Mouse (Mus musculus): ENCODE results near the gene Mapkbp1. TPM values are rescaled to one million over a fixed set of nuclear protein-coding genes. Genes with fewer than 3 reads are reported as not detected.

The Mapkbp1 gene
- polyA plus RNA-seq, 1 experiment from 2014 or later = 2.5 TPM

DNA sequence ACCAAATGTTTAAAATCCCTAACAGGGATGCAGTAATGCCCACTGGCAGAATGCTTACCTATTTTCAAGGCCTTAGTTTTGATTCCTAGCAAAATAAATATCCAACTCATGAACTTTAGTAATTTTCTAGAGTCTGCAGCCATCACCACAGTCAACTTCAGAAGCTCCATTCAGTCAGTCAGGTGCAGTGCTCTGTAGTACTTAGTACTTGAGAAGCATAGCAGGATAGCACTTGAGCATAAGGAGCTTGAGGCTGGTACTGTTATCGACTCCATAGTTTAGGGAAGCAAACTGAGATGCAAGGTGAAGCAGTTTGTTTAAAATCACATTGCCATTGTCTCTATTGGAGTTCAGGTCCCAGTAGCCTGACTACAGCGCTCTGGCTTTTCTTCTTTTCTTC, 27.2 kb downstream of the Mapkbp1 start:
- Histone ChIP-seq H3K27me3 (ENCODE audit: control insufficient read depth, insufficient read depth, low read length) (no peaks in the 10 kb centered on the region), H3K27ac (replicated peaks; ENCODE audit: low read depth, low read length) (no peak overlapping the region), H3K4me2 (ENCODE audit: low read depth, low read length) (no peak overlapping the region), H3K4me3 (ENCODE audit: low read depth, low read length) (no peak overlapping the region), H3K9ac (replicated peaks; ENCODE audit: low read length) (no peak overlapping the region), H3K36me3 (replicated peaks; ENCODE audit: control insufficient read depth, insufficient read depth, low read depth, low read length) (no peaks in the 10 kb centered on the region), H3K9me3 (replicated peaks; ENCODE audit: control insufficient read depth, low read length) (no peaks in the 10 kb centered on the region), H3K4me1 (ENCODE audit: control insufficient read depth, insufficient read depth, low read length) (no peaks in the 10 kb centered on the region)
- 92% methylated on average over 2 of the region's 2 CpGs for WGBS
- no peak for ATAC-seq (replicated peaks; ENCODE audit: insufficient number of reproducible peaks, low FRiP score, low TSS enrichment, low read depth)
- DNase-seq (ENCODE audit: low spot score) = no peak

- no peaks in the 10 kb centered on the region for H3K36me3 ChIP-seq (replicated peaks; ENCODE audit: control insufficient read depth, insufficient read depth, low read depth, low read length)
- no peak overlapping the region for H3K27ac ChIP-seq (replicated peaks; ENCODE audit: low read depth, low read length)
- 57% methylated on average over 3 of the region's 3 CpGs for WGBS
- peak; percentile 46; the same call in 1 of the 2 replicates for ATAC-seq (replicated peaks; ENCODE audit: insufficient number of reproducible peaks, low FRiP score, low TSS enrichment, low read depth)
- no peak overlapping the region for H3K4me3 ChIP-seq (ENCODE audit: low read depth, low read length)
- H3K27me3 ChIP-seq (ENCODE audit: control insufficient read depth, insufficient read depth, low read length) = no peaks in the 10 kb centered on the region
- DNase-seq (ENCODE audit: low spot score) = peak; percentile 25
- H3K4me2 ChIP-seq (ENCODE audit: low read depth, low read length) = no peak overlapping the region
- H3K9ac ChIP-seq (replicated peaks; ENCODE audit: low read length) = no peak overlapping the region
- H3K4me1 ChIP-seq (ENCODE audit: control insufficient read depth, insufficient read depth, low read length) = no peaks in the 10 kb centered on the region
- H3K9me3 ChIP-seq (replicated peaks; ENCODE audit: control insufficient read depth, low read length) = no peaks in the 10 kb centered on the region
Observed at GRCm38 (mm10) chr2:120000882-120001584, 28.5 kb downstream of the Mapkbp1 start.

DNA sequence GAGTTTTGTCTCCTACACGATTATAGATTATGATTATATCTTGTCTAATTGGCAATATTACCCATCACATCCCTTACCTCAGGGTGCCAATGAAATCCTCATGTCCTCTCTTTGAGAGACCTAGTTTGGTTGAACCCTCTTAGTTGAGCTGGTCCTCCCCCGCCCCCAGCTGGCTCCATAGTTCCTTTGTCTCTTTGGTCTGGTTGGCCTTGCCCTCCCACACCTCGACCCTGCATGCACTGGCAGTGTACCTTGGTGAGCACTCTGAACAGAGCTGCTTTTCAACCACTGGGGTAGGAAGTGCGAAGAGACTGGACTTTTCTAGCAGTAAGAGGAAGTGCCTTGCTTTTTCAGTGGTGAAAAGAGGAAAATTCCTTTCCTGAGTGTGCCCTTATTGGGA, 29.5 kb downstream of the Mapkbp1 start:
- DNase-seq (ENCODE audit: low spot score) (no peak), ATAC-seq (replicated peaks; ENCODE audit: insufficient number of reproducible peaks, low FRiP score, low TSS enrichment, low read depth) (no peak)
- Histone ChIP-seq H3K36me3 (replicated peaks; ENCODE audit: control insufficient read depth, insufficient read depth, low read depth, low read length) (no peaks in the 10 kb centered on the region), H3K4me2 (ENCODE audit: low read depth, low read length) (no peak overlapping the region), H3K4me1 (ENCODE audit: control insufficient read depth, insufficient read depth, low read length) (no peaks in the 10 kb centered on the region), H3K27me3 (ENCODE audit: control insufficient read depth, insufficient read depth, low read length) (no peaks in the 10 kb centered on the region), H3K27ac (replicated peaks; ENCODE audit: low read depth, low read length) (no peak overlapping the region), H3K9me3 (replicated peaks; ENCODE audit: control insufficient read depth, low read length) (no peaks in the 10 kb centered on the region), H3K9ac (replicated peaks; ENCODE audit: low read length) (no peak overlapping the region), H3K4me3 (ENCODE audit: low read depth, low read length) (no peak overlapping the region)
- WGBS = 76% methylated on average over 4 of the region's 4 CpGs

DNA sequence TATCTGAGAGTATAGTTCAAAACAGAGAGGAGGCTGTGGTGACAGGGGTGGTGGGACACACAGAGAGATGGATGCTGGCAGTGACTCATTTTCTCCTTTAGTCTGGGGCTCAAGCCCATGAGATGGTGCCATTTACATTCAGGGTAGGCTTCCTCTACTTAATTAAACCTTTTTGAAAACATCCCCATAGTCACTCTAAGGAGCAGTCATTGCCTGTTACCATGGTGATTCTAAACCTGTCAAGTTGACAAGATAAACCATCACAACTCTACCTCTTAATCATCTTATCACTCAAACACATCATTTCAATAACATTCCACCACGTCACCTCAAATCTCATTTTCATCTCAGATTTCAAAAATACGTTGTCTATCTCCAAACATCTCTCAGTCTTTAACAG, 31.5 kb downstream of the Mapkbp1 start:
- ATAC-seq (replicated peaks; ENCODE audit: insufficient number of reproducible peaks, low FRiP score, low TSS enrichment, low read depth) (no peak), DNase-seq (ENCODE audit: low spot score) (no peak)
- Histone ChIP-seq H3K4me3 (ENCODE audit: low read depth, low read length) (no peak overlapping the region), H3K4me2 (ENCODE audit: low read depth, low read length) (no peak overlapping the region), H3K36me3 (replicated peaks; ENCODE audit: control insufficient read depth, insufficient read depth, low read depth, low read length) (no peaks in the 10 kb centered on the region), H3K27me3 (ENCODE audit: control insufficient read depth, insufficient read depth, low read length) (no peaks in the 10 kb centered on the region), H3K9me3 (replicated peaks; ENCODE audit: control insufficient read depth, low read length) (no peaks in the 10 kb centered on the region), H3K9ac (replicated peaks; ENCODE audit: low read length) (no peak overlapping the region), H3K4me1 (ENCODE audit: control insufficient read depth, insufficient read depth, low read length) (no peaks in the 10 kb centered on the region), H3K27ac (replicated peaks; ENCODE audit: low read depth, low read length) (no peak overlapping the region)
- 78% methylated on average over 2 of the region's 2 CpGs for WGBS

DNA sequence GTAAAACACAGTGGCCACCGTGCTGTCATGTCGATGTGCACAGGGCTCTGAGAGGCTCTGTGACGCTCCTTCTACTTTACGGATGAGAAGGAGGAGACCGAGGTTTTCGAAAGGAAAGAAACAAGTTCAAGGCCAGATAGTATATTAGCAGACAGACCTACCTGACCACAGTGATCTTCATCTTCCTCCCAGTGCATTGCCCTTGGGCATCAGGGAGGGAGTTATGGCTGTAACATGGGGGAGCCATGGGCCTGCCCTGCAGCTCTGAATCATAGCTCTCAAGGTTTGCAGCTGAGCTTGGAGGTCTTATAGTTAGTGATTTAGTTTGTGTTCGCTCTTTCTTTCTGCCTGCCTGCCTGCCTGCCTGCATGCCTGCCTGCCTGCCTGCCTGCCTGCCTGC, 34.2 kb downstream of the Mapkbp1 start:
- no peak overlapping the region for H3K4me2 ChIP-seq (ENCODE audit: low read depth, low read length)

GRCm38 (mm10) chr2:120007680-120008210, 35.2 kb downstream of the Mapkbp1 start:
- no peaks in the 10 kb centered on the region for H3K4me1 ChIP-seq (ENCODE audit: control insufficient read depth, insufficient read depth, low read length)
- DNase-seq (ENCODE audit: low spot score) = no peak
- no peak for ATAC-seq (replicated peaks; ENCODE audit: insufficient number of reproducible peaks, low FRiP score, low TSS enrichment, low read depth)
- no peak overlapping the region for H3K9ac ChIP-seq (replicated peaks; ENCODE audit: low read length)
- H3K27me3 ChIP-seq (ENCODE audit: control insufficient read depth, insufficient read depth, low read length) = no peaks in the 10 kb centered on the region
- no peak overlapping the region for H3K27ac ChIP-seq (replicated peaks; ENCODE audit: low read depth, low read length)
- 79% methylated on average over 4 of the region's 4 CpGs for WGBS
- H3K9me3 ChIP-seq (replicated peaks; ENCODE audit: control insufficient read depth, low read length) = no peaks in the 10 kb centered on the region
- no peak overlapping the region for H3K4me2 ChIP-seq (ENCODE audit: low read depth, low read length)
- H3K4me3 ChIP-seq (ENCODE audit: low read depth, low read length) = no peak overlapping the region
- H3K36me3 ChIP-seq (replicated peaks; ENCODE audit: control insufficient read depth, insufficient read depth, low read depth, low read length) = no peaks in the 10 kb centered on the region

More for the DNA sequence above, 34.2 kb downstream of the Mapkbp1 start:
- Histone ChIP-seq H3K27me3 (ENCODE audit: control insufficient read depth, insufficient read depth, low read length) (no peaks in the 10 kb centered on the region), H3K9me3 (replicated peaks; ENCODE audit: control insufficient read depth, low read length) (no peaks in the 10 kb centered on the region), H3K36me3 (replicated peaks; ENCODE audit: control insufficient read depth, insufficient read depth, low read depth, low read length) (no peaks in the 10 kb centered on the region), H3K4me1 (ENCODE audit: control insufficient read depth, insufficient read depth, low read length) (no peaks in the 10 kb centered on the region), H3K4me3 (ENCODE audit: low read depth, low read length) (no peak overlapping the region), H3K9ac (replicated peaks; ENCODE audit: low read length) (no peak overlapping the region), H3K27ac (replicated peaks; ENCODE audit: low read depth, low read length) (no peak overlapping the region)
- ATAC-seq (replicated peaks; ENCODE audit: insufficient number of reproducible peaks, low FRiP score, low TSS enrichment, low read depth) (no peak), DNase-seq (ENCODE audit: low spot score) (no peak)
- WGBS = 92% methylated on average over 7 of the region's 7 CpGs

GRCm38 (mm10) chr2:120008672-120009071, 36.2 kb downstream of the Mapkbp1 start:
- DNase-seq (ENCODE audit: low spot score) (no peak), ATAC-seq (replicated peaks; ENCODE audit: insufficient number of reproducible peaks, low FRiP score, low TSS enrichment, low read depth) (no peak)
- no peaks in the 10 kb centered on the region for H3K36me3 ChIP-seq (replicated peaks; ENCODE audit: control insufficient read depth, insufficient read depth, low read depth, low read length)
- no peak overlapping the region for H3K9ac ChIP-seq (replicated peaks; ENCODE audit: low read length)
- no peaks in the 10 kb centered on the region for H3K27me3 ChIP-seq (ENCODE audit: control insufficient read depth, insufficient read depth, low read length)
- 44% methylated on average over 4 of the region's 4 CpGs for WGBS
- no peaks in the 10 kb centered on the region for H3K9me3 ChIP-seq (replicated peaks; ENCODE audit: control insufficient read depth, low read length)
- H3K27ac ChIP-seq (replicated peaks; ENCODE audit: low read depth, low read length) = no peak overlapping the region
- H3K4me2 ChIP-seq (ENCODE audit: low read depth, low read length) = no peak overlapping the region
- H3K4me1 ChIP-seq (ENCODE audit: control insufficient read depth, insufficient read depth, low read length) = no peaks in the 10 kb centered on the region
- no peak overlapping the region for H3K4me3 ChIP-seq (ENCODE audit: low read depth, low read length)

GRCm38 (mm10) chr2:120011462-120012200, 39.1 kb downstream of the Mapkbp1 start:
- Histone ChIP-seq H3K9ac (replicated peaks; ENCODE audit: low read length) (no peak overlapping the region), H3K27ac (replicated peaks; ENCODE audit: low read depth, low read length) (no peak overlapping the region), H3K4me3 (ENCODE audit: low read depth, low read length) (no peak overlapping the region), H3K4me2 (ENCODE audit: low read depth, low read length) (no peak overlapping the region), H3K9me3 (replicated peaks; ENCODE audit: control insufficient read depth, low read length) (no peaks in the 10 kb centered on the region), H3K36me3 (replicated peaks; ENCODE audit: control insufficient read depth, insufficient read depth, low read depth, low read length) (no peaks in the 10 kb centered on the region), H3K27me3 (ENCODE audit: control insufficient read depth, insufficient read depth, low read length) (no peaks in the 10 kb centered on the region), H3K4me1 (ENCODE audit: control insufficient read depth, insufficient read depth, low read length) (no peaks in the 10 kb centered on the region)
- peak; percentile 82 for DNase-seq (ENCODE audit: low spot score)
- no peak; the same call in 1 of the 2 replicates for ATAC-seq (replicated peaks; ENCODE audit: insufficient number of reproducible peaks, low FRiP score, low TSS enrichment, low read depth)
- 81% methylated on average over 8 of the region's 8 CpGs for WGBS
